Mouse (Mus musculus) forebrain, postnatal 0 days (tissue): ENCODE measurements around the gene Fads6. TPM values are rescaled to one million over a fixed set of nuclear protein-coding genes. Genes with fewer than 3 reads are reported as not detected.

ENCODE experiments used
- ATAC-seq: fragments of 200-750 bp; cut with Nextera tagmentation; 2 replicates; pipeline ENCODE4 v1.8.0; 2017; ENCODE audit warnings: mild to moderate bottlenecking, moderate library complexity
- DNase-seq: peaks from one replicate; pipeline ENCODE4 v3.0.0-alpha.2; 2015
- H3K27ac ChIP-seq: fragments of 300-500 bp; sonication (generic); 2 replicates; pipeline ENCODE4 v1.5.1; 2014; ENCODE audit warnings: low read depth, mild to moderate bottlenecking, antibody characterized with exemption, low read length, moderate library complexity, mixed read lengths
- H3K27me3 ChIP-seq: fragments of 300-500 bp; sonication (generic); 2 replicates; pipeline ENCODE4 v1.6.1; 2014; ENCODE audit warnings: mild to moderate bottlenecking, low read length, mixed read lengths; ENCODE audit not compliant: insufficient read depth
- H3K36me3 ChIP-seq: fragments of 300-500 bp; sonication (generic); 2 replicates; pipeline ENCODE4 v1.6.1; 2014; ENCODE audit warnings: mild to moderate bottlenecking, moderate library complexity; ENCODE audit not compliant: insufficient read depth
- H3K4me1 ChIP-seq: fragments of 300-500 bp; sonication (generic); 2 replicates; pipeline ENCODE4 v1.6.1; 2014; ENCODE audit warnings: antibody characterized with exemption; ENCODE audit not compliant: insufficient read depth
- H3K4me2 ChIP-seq: fragments of 300-500 bp; sonication (generic); 2 replicates; pipeline ENCODE4 v1.6.1; 2014; ENCODE audit warnings: low read depth, mild to moderate bottlenecking, moderate library complexity
- H3K4me3 ChIP-seq: fragments of 300-500 bp; sonication (generic); 2 replicates; pipeline ENCODE4 v1.5.1; 2014; ENCODE audit warnings: low read depth, low read length, mixed read lengths
- H3K9ac ChIP-seq: fragments of 300-500 bp; sonication (generic); 2 replicates; pipeline ENCODE4 v1.6.1; 2014; ENCODE audit warnings: mild to moderate bottlenecking
- H3K9me3 ChIP-seq: fragments of 300-500 bp; sonication (generic); 2 replicates; pipeline ENCODE4 v1.6.1; 2016; ENCODE audit warnings: low read length
- CTCF ChIP-seq: sonication (generic); IDR thresholded peaks from 2 replicates; pipeline ENCODE4 v1.5.1; 2016; ENCODE audit warnings: antibody characterized with exemption, control low read depth, low read depth
- WGBS: fragments of 180-500 bp; shearing (Covaris S2); extraction: QIAGEN DNeasy Blood & Tissue Kit; methylation state at CpG from one replicate; pipeline ENCODE4 v1.1.7; 2014; 5-methylcytosine and 5-hydroxymethylcytosine counted together
- polyA plus RNA-seq: library from polyadenylated mRNA; unstranded; fragments of >200 nt; fragmentation: Nextera tagmentation; extraction: Ambion mirVana; gene quantifications from 2 replicates; pipeline ENCODE4 v1.2.1, GENCODE M21; 2015
- total RNA-seq: library from RNA; depleted of rRNA; stranded (reverse); fragments of >200 nt; gene quantifications from 2 replicates; pipeline ENCODE4 v1.2.3, GENCODE M21; 2014; rRNA removed

Gene Fads6
- total RNA-seq (3.8 and 6.5 TPM in 2 replicates), polyA plus RNA-seq (0.47 and 0.48 TPM in 2 replicates)

GRCm38 (mm10) chr11:115297214-115297826, at the start of gene Fads6:
Gene Fads6, minus strand, starts transcription at chr11:115297663.
- peak within 1 kb of the TSS; percentile 36 for H3K4me3 ChIP-seq
- H3K27me3 ChIP-seq: no peaks in the 10 kb centered on the region
- DNase-seq (peak; percentile 77), ATAC-seq (peak; percentile 96)
- peaks cover 5% of the 10 kb centered on the region for H3K4me1 ChIP-seq
- peak within 1 kb of the TSS; percentile 44 for H3K9ac ChIP-seq
- peak; percentile 77 for TF ChIP-seq CTCF
- H3K4me2 ChIP-seq: peak within 1 kb of the TSS; percentile 63
- no peaks in the 10 kb centered on the region for H3K9me3 ChIP-seq
- 0 out of 2 replicates have a peak within 1 kb of the TSS, but pooled peaks have one; percentile 6 for H3K27ac ChIP-seq
- H3K36me3 ChIP-seq: no peaks in the 10 kb centered on the region
- WGBS: under 1% methylated on average over 44 of the region's 44 CpGs

GRCm38 (mm10) chr11:115345515-115345914, 48.1 kb upstream of the Fads6 start:
- WGBS: 66% methylated on average over 7 of the region's 7 CpGs

DNA sequence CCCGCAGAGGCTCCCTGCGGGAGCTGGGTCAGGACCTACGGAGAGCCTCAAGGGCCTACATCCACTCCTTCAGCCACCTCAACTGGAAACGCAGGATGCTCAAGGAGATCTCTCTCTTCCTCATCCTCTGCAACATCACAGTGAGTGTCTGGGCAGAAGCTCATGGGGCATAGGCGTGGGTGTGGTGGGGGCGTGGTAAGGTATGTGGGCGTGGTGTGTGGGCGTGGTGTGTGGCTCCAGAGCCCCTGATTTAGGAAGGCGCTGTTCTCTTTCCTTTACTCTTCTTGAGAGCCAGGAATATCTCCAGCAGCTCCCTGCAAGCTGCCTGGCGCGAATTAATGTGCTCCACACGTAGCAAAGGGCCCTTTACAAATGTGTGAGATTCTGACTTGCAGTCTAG, 47.5 kb upstream of the Fads6 start:
- peaks cover 9% of the 10 kb centered on the region for H3K36me3 ChIP-seq
- 15% methylated on average over 12 of the region's 12 CpGs for WGBS
- H3K9me3 ChIP-seq: no peaks in the 10 kb centered on the region
- no peak overlapping the region for H3K9ac ChIP-seq
- no peaks in the 10 kb centered on the region; the same call in 1 of the 2 replicates for H3K27me3 ChIP-seq
- H3K27ac ChIP-seq: no peak overlapping the region
- DNase-seq (no peak), ATAC-seq (no peak)
- no peak overlapping the region for H3K4me3 ChIP-seq
- no peak for TF ChIP-seq CTCF
- H3K4me1 ChIP-seq: no peaks in the 10 kb centered on the region
- H3K4me2 ChIP-seq: no peak overlapping the region

More at GRCm38 (mm10) chr11:115345515-115345914, 48.1 kb upstream of the Fads6 start:
- TF ChIP-seq CTCF: no peak
- Histone ChIP-seq H3K4me1 (no peaks in the 10 kb centered on the region), H3K9me3 (no peaks in the 10 kb centered on the region), H3K9ac (no peak overlapping the region), H3K4me2 (no peak overlapping the region), H3K4me3 (no peak overlapping the region), H3K36me3 (peaks cover 15% of the 10 kb centered on the region), H3K27me3 (no peaks in the 10 kb centered on the region; the same call in 1 of the 2 replicates), H3K27ac (no peak overlapping the region)
- ATAC-seq: no peak
- DNase-seq: no peak

DNA sequence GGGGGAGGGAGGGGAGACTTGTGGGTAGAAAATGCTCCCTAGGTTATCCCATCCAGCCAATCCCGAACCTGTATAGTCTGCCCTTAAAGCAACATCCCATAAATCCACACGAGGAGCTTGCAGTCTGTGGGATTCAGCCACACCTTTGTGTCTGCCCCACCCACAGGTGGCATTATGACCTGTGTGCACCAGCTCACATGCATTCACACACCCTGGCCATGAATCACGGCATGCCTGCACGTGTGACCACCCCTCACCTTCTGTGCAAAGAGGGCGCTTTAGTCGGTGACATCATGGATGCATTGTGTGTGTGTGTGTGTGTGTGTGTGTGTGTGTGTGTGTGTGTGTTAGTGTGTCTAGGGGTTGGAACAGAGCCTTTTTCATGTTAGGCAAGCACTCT, 44.4 kb upstream of the Fads6 start:
- H3K4me1 ChIP-seq: no peaks in the 10 kb centered on the region
- no peak overlapping the region for H3K9ac ChIP-seq
- no peaks in the 10 kb centered on the region for H3K36me3 ChIP-seq
- WGBS: 62% methylated on average over 6 of the region's 6 CpGs
- no peak overlapping the region for H3K4me3 ChIP-seq
- H3K27me3 ChIP-seq: no peaks in the 10 kb centered on the region; the same call in 1 of the 2 replicates
- DNase-seq: no peak
- no peak for TF ChIP-seq CTCF
- H3K9me3 ChIP-seq: no peaks in the 10 kb centered on the region
- no peak overlapping the region for H3K27ac ChIP-seq
- H3K4me2 ChIP-seq: no peak overlapping the region
- ATAC-seq: no peak

- H3K4me2 ChIP-seq: no peak overlapping the region
- no peaks in the 10 kb centered on the region for H3K9me3 ChIP-seq
- H3K9ac ChIP-seq: no peak overlapping the region
- TF ChIP-seq CTCF: no peak
- WGBS: 68% methylated on average over 2 of the region's 2 CpGs
- H3K27me3 ChIP-seq: peaks cover under 1% of the 10 kb centered on the region; the same call in 1 of the 2 replicates
- no peak for ATAC-seq
- H3K4me1 ChIP-seq: no peaks in the 10 kb centered on the region
- H3K27ac ChIP-seq: no peak overlapping the region
- no peak overlapping the region for H3K4me3 ChIP-seq
- no peaks in the 10 kb centered on the region for H3K36me3 ChIP-seq
- DNase-seq: no peak
These were observed 43.8 kb upstream of the Fads6 start for GRCm38 (mm10) chr11:115341246-115341645.

GRCm38 (mm10) chr11:115337826-115338225, 40.4 kb upstream of the Fads6 start:
- Histone ChIP-seq H3K36me3 (no peaks in the 10 kb centered on the region), H3K4me3 (no peak overlapping the region), H3K9me3 (no peaks in the 10 kb centered on the region), H3K4me2 (no peak overlapping the region), H3K9ac (no peak overlapping the region), H3K27me3 (peaks cover 19% of the 10 kb centered on the region), H3K27ac (no peak overlapping the region), H3K4me1 (0 out of 2 replicates have a peak, but pooled peaks cover 3% of the 10 kb centered on the region)
- 77% methylated on average over 1 of the region's 1 CpGs for WGBS
- ATAC-seq: no peak
- no peak for TF ChIP-seq CTCF
- no peak for DNase-seq

DNA sequence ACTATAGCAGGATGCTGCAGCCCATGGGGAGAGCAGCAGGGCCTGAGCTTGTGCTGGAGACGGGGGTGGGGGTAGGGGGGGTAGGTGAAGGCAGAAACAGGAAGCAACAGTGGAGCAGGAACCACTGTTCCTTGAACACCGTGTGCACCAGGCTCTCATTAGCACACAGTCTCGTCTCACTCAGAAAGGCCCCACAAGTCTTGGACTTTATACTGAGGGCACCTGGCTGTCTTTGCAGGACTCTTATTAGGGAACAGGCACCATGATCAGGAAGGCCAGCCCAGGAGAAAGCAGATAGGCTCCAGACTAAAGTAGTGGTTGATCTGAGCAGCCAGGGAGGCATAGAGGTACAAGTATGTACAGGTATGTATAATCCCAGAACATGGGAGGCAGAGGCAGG, 39.9 kb upstream of the Fads6 start:
- WGBS: 61% methylated on average over 3 of the region's 3 CpGs
- DNase-seq (no peak), ATAC-seq (no peak)
- H3K27ac ChIP-seq: no peak overlapping the region
- no peak overlapping the region for H3K4me3 ChIP-seq
- no peak for TF ChIP-seq CTCF
- H3K27me3 ChIP-seq: peaks cover 19% of the 10 kb centered on the region
- 0 out of 2 replicates have a peak, but pooled peaks cover 3% of the 10 kb centered on the region for H3K4me1 ChIP-seq
- no peaks in the 10 kb centered on the region for H3K36me3 ChIP-seq
- H3K9ac ChIP-seq: no peak overlapping the region
- no peak overlapping the region for H3K4me2 ChIP-seq
- H3K9me3 ChIP-seq: no peaks in the 10 kb centered on the region
